Mouse (Mus musculus) liver, postnatal 0 days (tissue): ENCODE measurements at regions not wholly inside any gene's neighbourhood (a gene's known extent, or its start where the extent isn't known, plus 50 kb on each side); places are given as distances from the start of the nearest gene placed in this dataset.

ENCODE experiments used
- CTCF ChIP-seq: sonication (generic); IDR thresholded peaks from 2 replicates; pipeline ENCODE4 v1.5.1; 2016; ENCODE audit warnings: antibody characterized with exemption, low read depth
- EP300 ChIP-seq: IDR thresholded peaks from 2 replicates; pipeline ENCODE4 v1.6.1; 2016; ENCODE audit warnings: antibody characterized with exemption, low read depth, mild to moderate bottlenecking

- no peak for TF ChIP-seq CTCF
- TF ChIP-seq EP300: no peak
Observed at GRCm38 (mm10) chr15:87264906-87265305, 279.2 kb upstream of the Fam19a5 start.
